Mouse (Mus musculus): ENCODE measurements around the gene Gstm7. TPM values are rescaled to one million over a fixed set of nuclear protein-coding genes. Genes with fewer than 3 reads are reported as not detected.
A peak's percentile ranks its signal among the peaks of the same experiment; 100 is the strongest.
"Not testable (repeated sequence)": the region's sequence is repeated elsewhere in the genome, so short reads cannot be mapped to it uniquely, and the experiment has no call there.

Gstm7 gene
- 18.6 and 22.6 TPM in 2 replicates for polyA plus RNA-seq (2014; fragmentation: Nextera tagmentation; extraction: Ambion mirVana)

DNA sequence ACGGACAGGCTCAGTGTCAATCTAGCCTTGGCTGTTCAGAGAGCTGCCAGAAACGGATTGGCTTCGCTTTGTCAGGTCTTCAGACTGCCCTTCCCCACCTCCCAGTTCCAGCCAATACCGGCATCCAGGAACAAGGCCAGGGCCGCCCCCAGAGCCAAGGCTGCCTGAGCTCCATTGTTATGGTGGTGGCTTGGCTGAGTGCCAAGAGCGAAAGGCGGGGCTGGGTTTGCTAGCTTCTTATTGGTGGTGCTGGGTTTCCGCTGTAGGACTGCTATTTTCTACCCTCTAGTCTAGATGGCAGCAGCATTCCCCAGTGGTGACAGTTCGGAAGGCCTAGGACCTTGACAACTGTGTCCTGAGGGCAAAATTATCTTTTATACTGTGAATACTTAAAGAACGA lies at the start of gene Gstm7:
TSS of gene Gstm7 (minus strand) at position 148 of the 400 bp plus-strand sequence.
- H3K9ac ChIP-seq (ENCODE audit: low read depth, low read length), result no peak within 1 kb of the TSS
- H3K4me2 ChIP-seq (replicated peaks; ENCODE audit: low read depth, low read length), result peak within 1 kb of the TSS; percentile 43
- H3K27me3 ChIP-seq (ENCODE audit: control insufficient read depth, insufficient read depth, low read length), result no peaks in the 10 kb centered on the region
- H3K9me3 ChIP-seq (ENCODE audit: control insufficient read depth, low read length), result no peaks in the 10 kb centered on the region
- ATAC-seq (ENCODE audit: low FRiP score, low TSS enrichment), result peak; percentile 96
- H3K4me1 ChIP-seq (ENCODE audit: control insufficient read depth, insufficient read depth, low read length), result peaks cover 7% of the 10 kb centered on the region; the same call in 1 of the 2 replicates
- peak within 1 kb of the TSS; percentile 28; the same call in 1 of the 2 replicates for H3K4me3 ChIP-seq (ENCODE audit: low read length)
- no peaks in the 10 kb centered on the region for H3K36me3 ChIP-seq (ENCODE audit: control insufficient read depth, insufficient read depth, low read length)
- no peak within 1 kb of the TSS for H3K27ac ChIP-seq (ENCODE audit: low read depth, low read length)
- WGBS, result 6% methylated on average over 10 of the region's 10 CpGs

DNA sequence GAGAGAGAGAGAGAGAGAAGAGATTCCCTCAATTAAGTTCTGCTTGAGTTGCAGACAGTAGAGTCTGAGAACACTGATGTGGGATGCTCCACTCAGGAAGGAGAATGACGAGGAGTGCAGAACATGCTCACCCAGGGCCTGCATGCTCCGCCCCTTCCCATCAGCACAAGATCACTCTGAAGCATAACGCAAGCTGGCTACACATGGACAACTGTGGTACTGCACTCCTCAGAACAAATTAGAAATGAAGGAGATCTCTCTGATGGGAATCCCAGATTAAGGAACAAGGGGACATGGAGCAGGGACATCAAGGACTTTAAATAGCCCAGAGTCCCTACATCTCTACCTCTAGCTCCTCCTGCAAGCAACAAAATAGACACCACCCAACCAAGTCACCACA lies 49.6 kb upstream of the Gstm7 start:
- WGBS, result 62% methylated on average over 3 of the region's 3 CpGs
- ATAC-seq (ENCODE audit: low FRiP score, low TSS enrichment), result no peak
- no peaks in the 10 kb centered on the region for H3K9me3 ChIP-seq (ENCODE audit: control insufficient read depth, low read length)

DNA sequence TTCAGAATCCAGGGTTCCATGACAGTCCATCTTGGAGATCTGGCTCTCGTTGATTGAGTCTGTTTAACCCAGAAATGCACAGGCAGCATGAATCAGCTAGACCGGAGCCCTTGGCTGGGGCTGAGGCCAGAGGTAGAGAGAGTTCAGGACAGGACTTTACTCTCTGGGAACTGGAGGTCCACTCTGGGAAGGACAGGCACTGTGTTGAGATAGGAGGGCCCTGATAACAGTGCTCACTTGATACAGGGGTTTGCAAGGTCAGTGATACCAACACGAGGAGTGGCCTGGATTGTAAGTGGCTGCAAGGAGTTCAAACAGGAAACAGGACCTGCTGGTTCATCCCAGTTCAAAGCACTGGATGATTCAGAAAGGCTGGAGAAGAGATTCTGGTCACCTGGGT lies 46.1 kb upstream of the Gstm7 start:
- no peaks in the 10 kb centered on the region for H3K27me3 ChIP-seq (ENCODE audit: control insufficient read depth, insufficient read depth, low read length)
- no peak overlapping the region for H3K27ac ChIP-seq (ENCODE audit: low read depth, low read length)
- H3K4me3 ChIP-seq (ENCODE audit: low read length), result no peak overlapping the region
- no peaks in the 10 kb centered on the region for H3K4me1 ChIP-seq (ENCODE audit: control insufficient read depth, insufficient read depth, low read length)
- WGBS, result 74% methylated on average over 3 of the region's 3 CpGs
- ATAC-seq (ENCODE audit: low FRiP score, low TSS enrichment), result no peak
- no peak overlapping the region for H3K9ac ChIP-seq (ENCODE audit: low read depth, low read length)
- no peaks in the 10 kb centered on the region for H3K36me3 ChIP-seq (ENCODE audit: control insufficient read depth, insufficient read depth, low read length)
- H3K4me2 ChIP-seq (replicated peaks; ENCODE audit: low read depth, low read length), result no peak overlapping the region
- no peaks in the 10 kb centered on the region for H3K9me3 ChIP-seq (ENCODE audit: control insufficient read depth, low read length)

More for the DNA sequence above, 49.6 kb upstream of the Gstm7 start:
- no peaks in the 10 kb centered on the region for H3K36me3 ChIP-seq (ENCODE audit: control insufficient read depth, insufficient read depth, low read length)
- H3K27ac ChIP-seq (ENCODE audit: low read depth, low read length), result no peak overlapping the region
- H3K4me2 ChIP-seq (replicated peaks; ENCODE audit: low read depth, low read length), result no peak overlapping the region
- H3K4me1 ChIP-seq (ENCODE audit: control insufficient read depth, insufficient read depth, low read length), result no peaks in the 10 kb centered on the region
- no peak overlapping the region for H3K4me3 ChIP-seq (ENCODE audit: low read length)
- H3K9ac ChIP-seq (ENCODE audit: low read depth, low read length), result no peak overlapping the region
- H3K27me3 ChIP-seq (ENCODE audit: control insufficient read depth, insufficient read depth, low read length), result no peaks in the 10 kb centered on the region

DNA sequence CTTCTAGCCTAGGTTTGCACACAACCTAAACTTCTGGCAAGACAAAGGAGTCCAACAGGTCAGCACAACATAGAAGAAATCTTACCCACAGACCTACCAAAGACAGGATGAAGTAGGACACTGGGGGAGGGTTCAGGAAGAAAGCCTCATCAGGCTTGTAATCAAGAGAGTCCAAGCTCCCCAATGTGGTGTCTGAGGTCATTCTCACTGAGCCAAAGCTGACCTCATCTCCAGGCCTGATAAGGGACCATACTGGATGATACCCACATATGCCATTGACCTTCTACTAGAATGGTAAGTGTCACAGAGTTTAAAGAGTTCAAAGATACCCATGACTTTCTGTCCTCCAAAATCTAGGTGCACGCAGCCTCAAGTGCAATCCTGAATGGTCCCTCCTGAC lies 42.6 kb upstream of the Gstm7 start:
- no peaks in the 10 kb centered on the region for H3K36me3 ChIP-seq (ENCODE audit: control insufficient read depth, insufficient read depth, low read length)
- no peak for ATAC-seq (ENCODE audit: low FRiP score, low TSS enrichment)
- no peaks in the 10 kb centered on the region for H3K27me3 ChIP-seq (ENCODE audit: control insufficient read depth, insufficient read depth, low read length)
- H3K4me3 ChIP-seq (ENCODE audit: low read length), result no peak overlapping the region
- no peak overlapping the region for H3K9ac ChIP-seq (ENCODE audit: low read depth, low read length)
- no peaks in the 10 kb centered on the region for H3K9me3 ChIP-seq (ENCODE audit: control insufficient read depth, low read length)
- H3K4me2 ChIP-seq (replicated peaks; ENCODE audit: low read depth, low read length), result no peak overlapping the region
- WGBS, result 96% methylated on average over 1 of the region's 1 CpGs
- H3K4me1 ChIP-seq (ENCODE audit: control insufficient read depth, insufficient read depth, low read length), result no peaks in the 10 kb centered on the region
- no peak overlapping the region for H3K27ac ChIP-seq (ENCODE audit: low read depth, low read length)

DNA sequence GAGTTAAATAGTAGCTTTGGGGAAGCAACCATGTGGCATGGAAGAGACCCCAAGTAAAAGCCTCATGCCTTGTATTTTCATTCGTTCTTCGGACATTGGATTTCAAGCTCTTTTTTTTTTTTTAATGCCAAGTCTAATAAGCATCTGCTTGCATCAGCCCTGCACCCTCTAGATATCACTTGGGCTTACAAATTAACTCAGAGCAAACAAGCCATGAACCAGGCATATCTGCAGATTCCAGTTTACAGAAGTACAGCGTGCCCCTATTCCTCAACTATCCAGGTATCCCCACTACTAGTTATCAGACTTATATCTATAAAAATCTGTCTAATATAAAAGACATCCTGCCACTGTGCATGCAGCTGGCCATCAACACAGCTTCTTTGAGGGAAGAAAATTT lies 40.5 kb upstream of the Gstm7 start:
- no peaks in the 10 kb centered on the region for H3K4me1 ChIP-seq (ENCODE audit: control insufficient read depth, insufficient read depth, low read length)
- H3K9ac ChIP-seq (ENCODE audit: low read depth, low read length), result no peak overlapping the region
- ATAC-seq (ENCODE audit: low FRiP score, low TSS enrichment), result no peak
- H3K9me3 ChIP-seq (ENCODE audit: control insufficient read depth, low read length), result no peaks in the 10 kb centered on the region
- H3K4me2 ChIP-seq (replicated peaks; ENCODE audit: low read depth, low read length), result no peak overlapping the region
- WGBS, result 83% methylated on average over 3 of the region's 3 CpGs
- no peak overlapping the region for H3K4me3 ChIP-seq (ENCODE audit: low read length)
- no peak overlapping the region for H3K27ac ChIP-seq (ENCODE audit: low read depth, low read length)
- no peaks in the 10 kb centered on the region for H3K36me3 ChIP-seq (ENCODE audit: control insufficient read depth, insufficient read depth, low read length)
- H3K27me3 ChIP-seq (ENCODE audit: control insufficient read depth, insufficient read depth, low read length), result no peaks in the 10 kb centered on the region

DNA sequence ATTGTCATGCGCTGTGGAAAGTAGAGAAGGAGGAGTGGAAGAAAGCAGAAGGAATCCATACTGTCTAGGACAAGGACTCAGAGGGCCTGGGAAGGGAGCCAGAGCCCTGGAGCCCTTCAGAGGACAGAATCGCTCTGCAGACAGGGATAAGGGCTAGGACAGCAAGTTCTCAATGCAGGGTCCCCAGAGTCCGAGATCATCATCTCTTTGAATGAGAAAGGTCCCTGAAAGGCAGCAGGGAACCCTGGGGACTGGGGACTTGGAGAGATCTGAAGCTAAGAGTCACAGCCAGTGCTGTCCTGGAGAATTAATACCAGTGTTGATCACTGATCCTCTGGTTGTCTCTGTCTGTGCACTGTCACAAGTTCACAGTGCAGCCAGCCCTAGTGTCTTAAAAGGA lies 39.5 kb upstream of the Gstm7 start:
- not testable (repeated sequence) for H3K4me2 ChIP-seq (replicated peaks; ENCODE audit: low read depth, low read length); ATAC-seq (ENCODE audit: low FRiP score, low TSS enrichment); H3K9me3 ChIP-seq (ENCODE audit: control insufficient read depth, low read length); H3K27ac ChIP-seq (ENCODE audit: low read depth, low read length); H3K4me3 ChIP-seq (ENCODE audit: low read length); H3K4me1 ChIP-seq (ENCODE audit: control insufficient read depth, insufficient read depth, low read length); H3K36me3 ChIP-seq (ENCODE audit: control insufficient read depth, insufficient read depth, low read length); H3K27me3 ChIP-seq (ENCODE audit: control insufficient read depth, insufficient read depth, low read length); H3K9ac ChIP-seq (ENCODE audit: low read depth, low read length)
- 58% methylated on average over 3 of the region's 3 CpGs for WGBS

DNA sequence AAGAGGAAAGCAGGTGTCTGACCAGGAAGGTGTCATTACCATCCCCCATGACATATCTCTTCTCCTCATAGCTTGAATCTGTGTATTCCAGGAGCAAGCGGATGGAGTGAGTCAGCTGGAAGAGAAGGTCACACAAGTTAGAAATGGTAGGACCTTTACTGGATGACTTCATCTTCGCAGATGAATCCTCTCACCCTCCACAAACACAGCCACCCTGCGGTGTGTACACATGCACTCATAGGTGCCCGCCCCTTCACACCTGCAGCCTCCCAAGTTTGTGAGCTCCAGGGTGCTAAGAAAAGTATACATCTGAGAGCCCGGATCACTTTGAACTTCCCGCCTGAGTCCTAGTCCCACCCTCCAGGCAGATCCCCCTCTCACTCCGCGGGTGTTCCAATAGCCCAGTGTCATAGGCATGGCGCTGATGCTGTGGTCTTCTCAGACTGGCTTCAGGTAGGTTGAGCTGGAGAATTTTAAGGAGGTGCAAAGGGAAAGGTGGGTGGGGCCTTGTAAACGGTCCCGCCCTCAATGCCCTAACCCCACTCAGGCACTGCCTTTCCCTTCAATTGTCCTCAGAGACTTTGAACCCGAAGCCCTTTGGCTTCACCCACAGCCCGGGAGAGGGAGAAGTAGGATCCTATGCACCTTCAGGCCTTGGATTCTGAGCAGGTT lies 37.2 kb upstream of the Gstm7 start, which contains the start of gene Gstm3:
TSS of gene Gstm3 (minus strand) at position 560 of the 672 bp plus-strand sequence.
- Histone ChIP-seq H3K4me3 (ENCODE audit: low read length) (no peak within 1 kb of the TSS), H3K9me3 (ENCODE audit: control insufficient read depth, low read length) (no peaks in the 10 kb centered on the region), H3K9ac (ENCODE audit: low read depth, low read length) (no peak within 1 kb of the TSS), H3K4me2 (replicated peaks; ENCODE audit: low read depth, low read length) (no peak within 1 kb of the TSS), H3K27ac (ENCODE audit: low read depth, low read length) (no peak within 1 kb of the TSS), H3K4me1 (ENCODE audit: control insufficient read depth, insufficient read depth, low read length) (no peaks in the 10 kb centered on the region), H3K36me3 (ENCODE audit: control insufficient read depth, insufficient read depth, low read length) (no peaks in the 10 kb centered on the region), H3K27me3 (ENCODE audit: control insufficient read depth, insufficient read depth, low read length) (no peaks in the 10 kb centered on the region)
- no peak for ATAC-seq (ENCODE audit: low FRiP score, low TSS enrichment)
- 56% methylated on average over 13 of the region's 13 CpGs for WGBS

DNA sequence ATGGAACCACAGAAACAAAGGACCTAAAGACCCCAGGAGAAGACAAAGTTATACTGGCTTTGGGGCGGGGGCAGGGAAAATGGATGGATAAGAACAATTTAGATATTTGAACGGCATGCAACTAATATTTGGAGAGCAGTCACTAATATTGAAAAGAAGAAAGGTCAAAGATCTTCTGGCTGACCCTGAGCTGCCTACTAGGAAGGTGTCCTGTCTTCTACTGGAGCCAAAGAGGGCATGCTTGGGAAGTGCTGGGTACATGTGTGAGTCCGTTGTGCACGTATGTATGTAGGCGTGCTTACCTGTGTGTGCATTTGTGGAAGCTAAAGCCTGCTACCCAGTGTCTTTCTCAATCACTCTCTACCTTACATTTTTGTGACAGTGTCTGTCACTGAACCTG lies 35.0 kb upstream of the Gstm7 start:
- Histone ChIP-seq H3K4me2 (replicated peaks; ENCODE audit: low read depth, low read length) (no peak overlapping the region), H3K9me3 (ENCODE audit: control insufficient read depth, low read length) (no peaks in the 10 kb centered on the region)

DNA sequence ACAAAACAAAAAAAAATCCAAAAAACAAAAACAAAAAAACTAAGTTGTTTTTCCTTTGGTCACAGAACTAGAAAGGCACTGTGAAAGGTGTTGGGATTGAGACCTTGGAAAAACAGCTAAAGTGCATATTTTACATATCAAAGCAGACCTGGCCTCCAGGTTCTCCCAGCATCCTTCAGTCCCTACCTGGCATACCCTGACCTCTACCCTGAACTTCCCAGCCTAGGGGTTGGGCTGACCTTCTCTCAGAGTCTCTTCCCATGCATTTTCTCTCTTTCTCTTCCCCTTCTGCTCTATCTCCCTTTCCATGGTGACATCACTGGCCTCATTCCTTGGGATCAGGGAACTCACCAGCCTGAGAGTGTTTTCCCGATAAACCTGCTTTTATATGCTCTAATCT lies 34.0 kb upstream of the Gstm7 start:
- no peak overlapping the region for H3K4me3 ChIP-seq (ENCODE audit: low read length)
- H3K9me3 ChIP-seq (ENCODE audit: control insufficient read depth, low read length), result no peaks in the 10 kb centered on the region
- no peaks in the 10 kb centered on the region for H3K27me3 ChIP-seq (ENCODE audit: control insufficient read depth, insufficient read depth, low read length)
- H3K4me1 ChIP-seq (ENCODE audit: control insufficient read depth, insufficient read depth, low read length), result no peaks in the 10 kb centered on the region
- 85% methylated on average over 1 of the region's 1 CpGs for WGBS
- H3K36me3 ChIP-seq (ENCODE audit: control insufficient read depth, insufficient read depth, low read length), result no peaks in the 10 kb centered on the region
- H3K27ac ChIP-seq (ENCODE audit: low read depth, low read length), result no peak overlapping the region
- H3K4me2 ChIP-seq (replicated peaks; ENCODE audit: low read depth, low read length), result no peak overlapping the region
- no peak overlapping the region for H3K9ac ChIP-seq (ENCODE audit: low read depth, low read length)
- no peak for ATAC-seq (ENCODE audit: low FRiP score, low TSS enrichment)

More for the DNA sequence above, 35.0 kb upstream of the Gstm7 start:
- no peak overlapping the region for H3K4me3 ChIP-seq (ENCODE audit: low read length)
- no peaks in the 10 kb centered on the region for H3K4me1 ChIP-seq (ENCODE audit: control insufficient read depth, insufficient read depth, low read length)
- no peak for ATAC-seq (ENCODE audit: low FRiP score, low TSS enrichment)
- no peak overlapping the region for H3K9ac ChIP-seq (ENCODE audit: low read depth, low read length)
- no peaks in the 10 kb centered on the region for H3K36me3 ChIP-seq (ENCODE audit: control insufficient read depth, insufficient read depth, low read length)
- H3K27ac ChIP-seq (ENCODE audit: low read depth, low read length), result no peak overlapping the region
- H3K27me3 ChIP-seq (ENCODE audit: control insufficient read depth, insufficient read depth, low read length), result no peaks in the 10 kb centered on the region
- 94% methylated on average over 5 of the region's 5 CpGs for WGBS
